Mouse (Mus musculus): ENCODE data around the gene Add3. TPM values are rescaled to one million over a fixed set of nuclear protein-coding genes. Genes with fewer than 3 reads are reported as not detected.
A peak's percentile ranks its signal among the peaks of the same experiment; 100 is the strongest.

Gene Add3
- 48.2 and 52.4 TPM in 2 replicates for polyA plus RNA-seq (2015; fragmentation: Nextera tagmentation; extraction: Ambion mirVana)

DNA sequence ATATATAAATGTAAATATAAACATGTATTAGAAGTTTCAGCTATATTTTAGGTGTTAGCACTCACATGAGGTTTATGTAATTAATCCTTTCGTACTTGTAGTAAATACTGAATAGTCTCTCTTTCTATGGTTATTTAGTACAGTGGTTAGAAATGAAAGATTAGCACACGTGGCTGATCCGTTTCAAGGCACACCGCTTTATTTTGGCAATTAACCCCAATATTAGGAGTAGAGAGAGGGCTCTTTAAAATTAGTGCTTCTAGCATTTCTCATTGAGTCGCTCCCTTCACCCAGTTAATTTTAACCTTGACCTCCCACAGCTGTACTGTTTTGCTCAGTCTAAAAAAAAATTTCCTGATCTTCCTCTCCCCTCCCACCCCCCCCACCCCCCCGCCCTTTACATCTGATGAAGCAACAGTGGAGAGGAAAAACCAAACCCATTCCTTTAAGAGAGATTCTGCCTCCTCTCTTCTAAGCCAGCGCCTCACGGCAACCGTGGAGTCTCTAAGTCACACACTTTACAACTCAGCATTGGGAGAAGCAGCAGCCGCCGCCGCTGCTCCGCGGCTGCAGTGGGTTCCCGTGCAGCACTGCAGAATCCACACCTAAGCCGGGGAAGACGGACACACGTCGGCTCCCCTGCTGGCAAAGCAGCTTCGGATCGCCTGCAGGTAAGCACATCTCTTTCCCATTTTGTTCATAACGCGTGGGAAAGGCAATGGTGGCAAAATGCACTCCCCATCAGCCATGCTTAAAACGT is at the start of gene Add3:
Gene Add3, plus strand, starts transcription at position 400 of the 760 bp plus-strand sequence.
- Histone ChIP-seq H3K4me2 (replicated peaks; ENCODE audit: low read depth) (peak within 1 kb of the TSS; percentile 71), H3K27ac (replicated peaks) (peak within 1 kb of the TSS; percentile 93), H3K9ac (ENCODE audit: low read length) (peak within 1 kb of the TSS; percentile 76), H3K27me3 (ENCODE audit: control insufficient read depth, insufficient read depth, low read length) (no peaks in the 10 kb centered on the region), H3K36me3 (ENCODE audit: control insufficient read depth, insufficient read depth, low read length) (no peaks in the 10 kb centered on the region), H3K4me1 (replicated peaks; ENCODE audit: control insufficient read depth, insufficient read depth) (no peaks in the 10 kb centered on the region), H3K9me3 (ENCODE audit: control insufficient read depth, low read length) (no peaks in the 10 kb centered on the region), H3K4me3 (ENCODE audit: low read depth, low read length) (peak within 1 kb of the TSS; percentile 97)
- ATAC-seq (ENCODE audit: low FRiP score, low TSS enrichment) (no peak), DNase-seq (ENCODE audit: low spot score) (peak; percentile 54)
- TF ChIP-seq EP300 (optimal IDR thresholded peaks at IDR 0.05) (no peak), CTCF (IDR thresholded peaks at IDR 0.05; ENCODE audit: low read depth) (peak; percentile 36)
- WGBS, result 6% methylated on average over 24 of the region's 24 CpGs

DNA sequence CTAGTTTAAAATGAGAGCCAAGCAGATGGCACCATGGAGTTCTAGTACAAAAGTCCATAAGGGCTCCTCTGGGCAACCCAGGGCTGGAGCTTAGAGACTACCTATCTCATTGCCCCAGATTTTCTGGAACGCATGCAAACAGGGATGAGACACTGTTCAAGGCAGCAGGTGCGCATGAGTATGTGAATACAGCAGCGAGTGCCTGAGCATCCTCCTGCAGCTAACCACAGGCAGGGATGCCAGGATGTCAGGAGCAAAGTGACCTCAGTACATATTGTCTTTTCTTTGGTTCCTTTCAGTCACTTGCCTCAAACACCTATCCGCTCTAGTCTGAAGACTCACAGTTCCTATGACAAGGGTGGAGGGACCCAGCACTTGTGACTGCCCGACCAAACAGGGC is 49.6 kb upstream of the Add3 start:
- Histone ChIP-seq H3K4me3 (ENCODE audit: low read depth, low read length) (no peak overlapping the region), H3K27me3 (ENCODE audit: control insufficient read depth, insufficient read depth, low read length) (no peaks in the 10 kb centered on the region), H3K27ac (replicated peaks) (no peak overlapping the region), H3K36me3 (ENCODE audit: control insufficient read depth, insufficient read depth, low read length) (no peaks in the 10 kb centered on the region), H3K9me3 (ENCODE audit: control insufficient read depth, low read length) (no peaks in the 10 kb centered on the region), H3K4me2 (replicated peaks; ENCODE audit: low read depth) (no peak overlapping the region), H3K4me1 (replicated peaks; ENCODE audit: control insufficient read depth, insufficient read depth) (peaks cover 3% of the 10 kb centered on the region; the same call in 1 of the 2 replicates), H3K9ac (ENCODE audit: low read length) (no peak overlapping the region)
- ATAC-seq (ENCODE audit: low FRiP score, low TSS enrichment) (no peak), DNase-seq (ENCODE audit: low spot score) (no peak)
- TF ChIP-seq CTCF (IDR thresholded peaks at IDR 0.05; ENCODE audit: low read depth) (no peak), EP300 (optimal IDR thresholded peaks at IDR 0.05) (no peak)
- WGBS, result 95% methylated on average over 5 of the region's 5 CpGs

- Histone ChIP-seq H3K4me2 (replicated peaks; ENCODE audit: low read depth) (no peak overlapping the region), H3K36me3 (ENCODE audit: control insufficient read depth, insufficient read depth, low read length) (no peaks in the 10 kb centered on the region), H3K27ac (replicated peaks) (no peak overlapping the region), H3K4me3 (ENCODE audit: low read depth, low read length) (no peak overlapping the region), H3K9ac (ENCODE audit: low read length) (no peak overlapping the region), H3K4me1 (replicated peaks; ENCODE audit: control insufficient read depth, insufficient read depth) (peaks cover 3% of the 10 kb centered on the region; the same call in 1 of the 2 replicates), H3K9me3 (ENCODE audit: control insufficient read depth, low read length) (no peaks in the 10 kb centered on the region), H3K27me3 (ENCODE audit: control insufficient read depth, insufficient read depth, low read length) (no peaks in the 10 kb centered on the region)
- 87% methylated on average over 6 of the region's 6 CpGs for whole genome bisulfite sequencing
- DNase-seq (ENCODE audit: low spot score), result no peak
- no peak for ATAC-seq (ENCODE audit: low FRiP score, low TSS enrichment)
- TF ChIP-seq EP300 (optimal IDR thresholded peaks at IDR 0.05), result no peak
- no peak for TF ChIP-seq CTCF (IDR thresholded peaks at IDR 0.05; ENCODE audit: low read depth)
These were observed 48.0 kb upstream of the Add3 start for GRCm38 (mm10) chr19:53092251-53092650.

- TF ChIP-seq EP300 (optimal IDR thresholded peaks at IDR 0.05), result no peak
- TF ChIP-seq CTCF (IDR thresholded peaks at IDR 0.05; ENCODE audit: low read depth), result no peak
- no peak overlapping the region for H3K27ac ChIP-seq (replicated peaks)
- no peak for DNase-seq (ENCODE audit: low spot score)
- ATAC-seq (ENCODE audit: low FRiP score, low TSS enrichment), result no peak
- no peaks in the 10 kb centered on the region for H3K36me3 ChIP-seq (ENCODE audit: control insufficient read depth, insufficient read depth, low read length)
- H3K4me1 ChIP-seq (replicated peaks; ENCODE audit: control insufficient read depth, insufficient read depth), result no peaks in the 10 kb centered on the region
- no peaks in the 10 kb centered on the region for H3K9me3 ChIP-seq (ENCODE audit: control insufficient read depth, low read length)
- no peak overlapping the region for H3K4me2 ChIP-seq (replicated peaks; ENCODE audit: low read depth)
- no peaks in the 10 kb centered on the region for H3K27me3 ChIP-seq (ENCODE audit: control insufficient read depth, insufficient read depth, low read length)
- H3K9ac ChIP-seq (ENCODE audit: low read length), result no peak overlapping the region
- no peak overlapping the region for H3K4me3 ChIP-seq (ENCODE audit: low read depth, low read length)
- 68% methylated on average over 3 of the region's 3 CpGs for WGBS
These were observed 46.9 kb upstream of the Add3 start for GRCm38 (mm10) chr19:53093294-53093693.

GRCm38 (mm10) chr19:53094684-53095083 is 45.6 kb upstream of the Add3 start:
- 90% methylated on average over 4 of the region's 4 CpGs for WGBS

More at GRCm38 (mm10) chr19:53094684-53095083, 45.6 kb upstream of the Add3 start:
- no peak overlapping the region for H3K4me3 ChIP-seq (ENCODE audit: low read depth, low read length)
- H3K27ac ChIP-seq (replicated peaks), result no peak overlapping the region
- no peak for TF ChIP-seq CTCF (IDR thresholded peaks at IDR 0.05; ENCODE audit: low read depth)
- TF ChIP-seq EP300 (optimal IDR thresholded peaks at IDR 0.05), result no peak
- H3K4me1 ChIP-seq (replicated peaks; ENCODE audit: control insufficient read depth, insufficient read depth), result no peaks in the 10 kb centered on the region
- ATAC-seq (ENCODE audit: low FRiP score, low TSS enrichment) (no peak), DNase-seq (ENCODE audit: low spot score) (no peak)
- H3K27me3 ChIP-seq (ENCODE audit: control insufficient read depth, insufficient read depth, low read length), result no peaks in the 10 kb centered on the region
- no peak overlapping the region for H3K9ac ChIP-seq (ENCODE audit: low read length)
- H3K36me3 ChIP-seq (ENCODE audit: control insufficient read depth, insufficient read depth, low read length), result no peaks in the 10 kb centered on the region
- no peak overlapping the region for H3K4me2 ChIP-seq (replicated peaks; ENCODE audit: low read depth)
- H3K9me3 ChIP-seq (ENCODE audit: control insufficient read depth, low read length), result no peaks in the 10 kb centered on the region
